Mouse (Mus musculus) intestine, embryonic 16.5 days (tissue): Measurements from ENCODE around the gene Ing4. TPM values are rescaled to one million over a fixed set of nuclear protein-coding genes. Genes with fewer than 3 reads are reported as not detected.
A peak's percentile ranks its signal among the peaks of the same experiment; 100 is the strongest.

Experiments
- ATAC-seq: fragments of 200-750 bp; cut with Nextera tagmentation; 2 replicates; pipeline ENCODE4 v1.8.0; 2017; ENCODE audit warnings: moderate TSS enrichment, moderate library complexity
- H3K27ac ChIP-seq: fragments of 300-500 bp; sonication (generic); 2 replicates; pipeline ENCODE4 v1.5.1; 2014; ENCODE audit warnings: mild to moderate bottlenecking, low read length
- H3K27me3 ChIP-seq: fragments of 300-500 bp; sonication (generic); replicated peaks from 2 replicates; pipeline ENCODE4 v1.6.1; 2014; ENCODE audit warnings: low read length, control low read depth, mixed read lengths; ENCODE audit not compliant: control insufficient read depth, insufficient read depth
- H3K36me3 ChIP-seq: fragments of 300-500 bp; sonication (generic); 2 replicates; pipeline ENCODE4 v1.6.1; 2014; ENCODE audit warnings: low read length, control low read depth; ENCODE audit not compliant: control insufficient read depth, insufficient read depth
- H3K4me1 ChIP-seq: fragments of 300-500 bp; sonication (generic); 2 replicates; pipeline ENCODE4 v1.6.1; 2014; ENCODE audit warnings: low read length, control low read depth, mixed read lengths; ENCODE audit not compliant: control insufficient read depth, insufficient read depth
- H3K4me2 ChIP-seq: fragments of 300-500 bp; sonication (generic); 2 replicates; pipeline ENCODE4 v1.6.1; 2014; ENCODE audit warnings: low read depth, low read length, control low read depth
- H3K4me3 ChIP-seq: fragments of 300-500 bp; sonication (generic); 2 replicates; pipeline ENCODE4 v1.5.1; 2014; ENCODE audit warnings: mild to moderate bottlenecking, low read length
- H3K9ac ChIP-seq: fragments of 300-500 bp; sonication (generic); 2 replicates; pipeline ENCODE4 v1.6.1; 2014; ENCODE audit warnings: low read depth, low read length
- H3K9me3 ChIP-seq: fragments of 300-500 bp; sonication (generic); 2 replicates; pipeline ENCODE4 v1.6.1; 2016; ENCODE audit warnings: low read length, control low read depth; ENCODE audit not compliant: control insufficient read depth
- WGBS: fragments of 180-500 bp; shearing (Covaris S2); extraction: QIAGEN DNeasy Blood & Tissue Kit; methylation state at CpG from one replicate; pipeline ENCODE4 v1.1.7; 2014; 5-methylcytosine and 5-hydroxymethylcytosine counted together
- polyA plus RNA-seq: library from polyadenylated mRNA; unstranded; fragments of >200 nt; fragmentation: Nextera tagmentation; extraction: Ambion mirVana; gene quantifications from 2 replicates; pipeline ENCODE4 v1.2.1, GENCODE M21; 2015

The Ing4 gene
- 96.0 and 105 TPM in 2 replicates for polyA plus RNA-seq

GRCm38 (mm10) chr6:125039533-125040153, at the start of gene Ing4:
TSS of gene Ing4 (plus strand) at chr6:125039760.
- ATAC-seq, result peak; percentile 98
- H3K9me3 ChIP-seq, result no peaks in the 10 kb centered on the region
- 0% methylated on average over 26 of the region's 26 CpGs for WGBS
- peak within 1 kb of the TSS; percentile 72 for H3K27ac ChIP-seq
- peaks cover 15% of the 10 kb centered on the region for H3K4me1 ChIP-seq
- peak within 1 kb of the TSS; percentile 77 for H3K9ac ChIP-seq
- no peaks in the 10 kb centered on the region for H3K27me3 ChIP-seq
- H3K4me2 ChIP-seq, result peak within 1 kb of the TSS; percentile 86
- H3K4me3 ChIP-seq, result peak within 1 kb of the TSS; percentile 71
- peaks cover 12% of the 10 kb centered on the region for H3K36me3 ChIP-seq

GRCm38 (mm10) chr6:124992241-124992640, 47.3 kb upstream of the Ing4 start:
- Histone ChIP-seq H3K9ac (no peak overlapping the region), H3K27ac (no peak overlapping the region), H3K27me3 (peaks cover 22% of the 10 kb centered on the region), H3K36me3 (no peaks in the 10 kb centered on the region), H3K4me3 (no peak overlapping the region), H3K4me2 (no peak overlapping the region), H3K4me1 (peaks cover 13% of the 10 kb centered on the region), H3K9me3 (no peaks in the 10 kb centered on the region)
- ATAC-seq, result no peak
- WGBS, result 68% methylated on average over 4 of the region's 4 CpGs

- Histone ChIP-seq H3K4me3 (no peak overlapping the region), H3K27ac (no peak overlapping the region), H3K4me1 (peaks cover 14% of the 10 kb centered on the region), H3K4me2 (no peak overlapping the region), H3K9me3 (no peaks in the 10 kb centered on the region), H3K9ac (no peak overlapping the region), H3K27me3 (peaks cover 31% of the 10 kb centered on the region), H3K36me3 (no peaks in the 10 kb centered on the region)
- 60% methylated on average over 9 of the region's 9 CpGs for WGBS
- peak; percentile 78 for ATAC-seq
These were observed 46.2 kb upstream of the Ing4 start for GRCm38 (mm10) chr6:124993365-124993764.

- peaks cover 36% of the 10 kb centered on the region for H3K27me3 ChIP-seq
These were observed 45.7 kb upstream of the Ing4 start for GRCm38 (mm10) chr6:124993876-124994275.

GRCm38 (mm10) chr6:124995246-124995645, 44.3 kb upstream of the Ing4 start:
- H3K27me3 ChIP-seq, result peaks cover 46% of the 10 kb centered on the region
- WGBS, result 73% methylated on average over 7 of the region's 7 CpGs
- no peak for ATAC-seq

More at GRCm38 (mm10) chr6:124993876-124994275, 45.7 kb upstream of the Ing4 start:
- no peaks in the 10 kb centered on the region for H3K9me3 ChIP-seq
- 17% methylated on average over 11 of the region's 11 CpGs for WGBS
- no peak overlapping the region for H3K27ac ChIP-seq
- ATAC-seq, result no peak; the same call in 1 of the 2 replicates
- peak overlapping the region; percentile 40; the same call in 1 of the 2 replicates for H3K9ac ChIP-seq
- 0 out of 2 replicates have a peak overlapping the region, but pooled peaks have one; percentile 16 for H3K4me2 ChIP-seq
- H3K4me3 ChIP-seq, result no peak overlapping the region
- no peaks in the 10 kb centered on the region for H3K36me3 ChIP-seq
- H3K4me1 ChIP-seq, result peaks cover 14% of the 10 kb centered on the region

GRCm38 (mm10) chr6:124995831-124996403, 43.6 kb upstream of the Ing4 start:
- Histone ChIP-seq H3K4me3 (peak overlapping the region; percentile 59; the same call in 1 of the 2 replicates), H3K9me3 (no peaks in the 10 kb centered on the region), H3K9ac (no peak overlapping the region), H3K4me1 (peaks cover 14% of the 10 kb centered on the region), H3K27ac (no peak overlapping the region), H3K36me3 (no peaks in the 10 kb centered on the region), H3K4me2 (no peak overlapping the region), H3K27me3 (peaks cover 48% of the 10 kb centered on the region)
- WGBS, result 51% methylated on average over 8 of the region's 8 CpGs
- no peak for ATAC-seq

More at GRCm38 (mm10) chr6:124995246-124995645, 44.3 kb upstream of the Ing4 start:
- Histone ChIP-seq H3K36me3 (no peaks in the 10 kb centered on the region), H3K9ac (no peak overlapping the region), H3K27ac (no peak overlapping the region), H3K4me3 (no peak overlapping the region), H3K9me3 (no peaks in the 10 kb centered on the region), H3K4me2 (no peak overlapping the region), H3K4me1 (peaks cover 14% of the 10 kb centered on the region)

- WGBS, result under 1% methylated on average over 65 of the region's 78 CpGs
- H3K36me3 ChIP-seq, result no peaks in the 10 kb centered on the region
- H3K4me3 ChIP-seq, result peak within 1 kb of the TSS; percentile 59
- no peaks in the 10 kb centered on the region for H3K9me3 ChIP-seq
- H3K27ac ChIP-seq, result no peak within 1 kb of the TSS
- peak; percentile 61 for ATAC-seq
- peaks cover 14% of the 10 kb centered on the region for H3K4me1 ChIP-seq
- peaks cover 52% of the 10 kb centered on the region for H3K27me3 ChIP-seq
- H3K4me2 ChIP-seq, result peak within 1 kb of the TSS; percentile 100
- H3K9ac ChIP-seq, result peak within 1 kb of the TSS; percentile 66
These were observed 42.7 kb upstream of the Ing4 start, which contains the start of gene Pianp for GRCm38 (mm10) chr6:124996551-124997501. TSS of gene Pianp (plus strand) at chr6:124996694.

GRCm38 (mm10) chr6:124998066-124998465, 41.5 kb upstream of the Ing4 start:
- ATAC-seq, result no peak
- peaks cover 14% of the 10 kb centered on the region for H3K4me1 ChIP-seq
- H3K4me2 ChIP-seq, result 0 out of 2 replicates have a peak overlapping the region, but pooled peaks have one; percentile 100
- no peak overlapping the region for H3K9ac ChIP-seq
- WGBS, result 5% methylated on average over 8 of the region's 8 CpGs
- H3K4me3 ChIP-seq, result no peak overlapping the region
- no peak overlapping the region for H3K27ac ChIP-seq
- no peaks in the 10 kb centered on the region for H3K9me3 ChIP-seq
- peaks cover 59% of the 10 kb centered on the region for H3K27me3 ChIP-seq
- H3K36me3 ChIP-seq, result no peaks in the 10 kb centered on the region

GRCm38 (mm10) chr6:124999091-124999490, 40.5 kb upstream of the Ing4 start:
- H3K27me3 ChIP-seq, result peaks cover 57% of the 10 kb centered on the region
- 34% methylated on average over 14 of the region's 14 CpGs for WGBS

More at GRCm38 (mm10) chr6:124999091-124999490, 40.5 kb upstream of the Ing4 start:
- no peak overlapping the region for H3K27ac ChIP-seq
- peaks cover 14% of the 10 kb centered on the region for H3K4me1 ChIP-seq
- no peaks in the 10 kb centered on the region for H3K36me3 ChIP-seq
- no peak overlapping the region for H3K4me2 ChIP-seq
- H3K9ac ChIP-seq, result no peak overlapping the region
- H3K4me3 ChIP-seq, result no peak overlapping the region
- H3K9me3 ChIP-seq, result no peaks in the 10 kb centered on the region
- ATAC-seq, result no peak
